Mouse (Mus musculus) embryonic facial prominence, embryonic 10.5 days (tissue): ENCODE results near the gene Cib2. TPM values are rescaled to one million over a fixed set of nuclear protein-coding genes. Genes with fewer than 3 reads are reported as not detected.
A peak's percentile ranks its signal among the peaks of the same experiment; 100 is the strongest.

Experiments
- DNase-seq: peaks from one replicate; pipeline ENCODE4 v3.0.0-alpha.2; 2017; ENCODE audit warnings: low spot score
- H3K27ac ChIP-seq: fragments of 300-500 bp; sonication (generic); replicated peaks from 2 replicates; pipeline ENCODE4 v1.5.1; 2016; ENCODE audit warnings: mild to moderate bottlenecking
- H3K27me3 ChIP-seq: fragments of 300-500 bp; sonication (generic); replicated peaks from 2 replicates; pipeline ENCODE4 v1.6.1; 2016; ENCODE audit warnings: low read depth, mild to moderate bottlenecking; ENCODE audit not compliant: poor library complexity, severe bottlenecking
- H3K36me3 ChIP-seq: fragments of 300-500 bp; sonication (generic); replicated peaks from 2 replicates; pipeline ENCODE4 v1.6.1; 2016; ENCODE audit warnings: mild to moderate bottlenecking, moderate library complexity
- H3K4me1 ChIP-seq: fragments of 300-500 bp; sonication (generic); 2 replicates; pipeline ENCODE4 v1.6.1; 2016
- H3K4me3 ChIP-seq: fragments of 300-500 bp; sonication (generic); 2 replicates; pipeline ENCODE4 v1.5.1; 2016; ENCODE audit warnings: mild to moderate bottlenecking, moderate library complexity
- H3K9me3 ChIP-seq: fragments of 300-500 bp; sonication (generic); 2 replicates; pipeline ENCODE4 v1.6.1; 2016; ENCODE audit warnings: mild to moderate bottlenecking
- WGBS: fragments of 180-500 bp; shearing (Covaris S2); methylation state at CpG from one replicate; pipeline ENCODE4 v1.1.7; 2016; 5-methylcytosine and 5-hydroxymethylcytosine counted together
- polyA plus RNA-seq: library from polyadenylated mRNA; unstranded; fragments of >200 nt; fragmentation: Nextera tagmentation; extraction: Ambion mirVana; gene quantifications from 2 replicates; pipeline ENCODE4 v1.2.1, GENCODE M21; 2016

Gene Cib2
- polyA plus RNA-seq, 1 experiment from 2014 or later = 9.9 TPM

- H3K4me1 ChIP-seq = peaks cover 22% of the 10 kb centered on the region
- no peaks in the 10 kb centered on the region for H3K9me3 ChIP-seq
- H3K4me3 ChIP-seq = peak overlapping the region; percentile 89
- 7% methylated on average over 12 of the region's 12 CpGs for WGBS
- no peaks in the 10 kb centered on the region for H3K36me3 ChIP-seq
- peak; percentile 19 for DNase-seq
- peaks cover 18% of the 10 kb centered on the region for H3K27me3 ChIP-seq
- H3K27ac ChIP-seq = no peak overlapping the region
These were observed 57.1 kb downstream of the Cib2 start for GRCm38 (mm10) chr9:54502873-54503272.

- H3K27me3 ChIP-seq = peaks cover 18% of the 10 kb centered on the region
- no peaks in the 10 kb centered on the region for H3K9me3 ChIP-seq
- H3K36me3 ChIP-seq = no peaks in the 10 kb centered on the region
- peak overlapping the region; percentile 89 for H3K4me3 ChIP-seq
- H3K27ac ChIP-seq = no peak overlapping the region
- 6% methylated on average over 13 of the region's 13 CpGs for WGBS
- peaks cover 22% of the 10 kb centered on the region for H3K4me1 ChIP-seq
- DNase-seq = no peak
These were observed 57.9 kb downstream of the Cib2 start for GRCm38 (mm10) chr9:54502111-54502495.

- peaks cover 18% of the 10 kb centered on the region for H3K27me3 ChIP-seq
- H3K9me3 ChIP-seq = no peaks in the 10 kb centered on the region
- H3K4me3 ChIP-seq = peak within 1 kb of the TSS; percentile 89
- no peaks in the 10 kb centered on the region for H3K36me3 ChIP-seq
- 5% methylated on average over 99 of the region's 99 CpGs for WGBS
- DNase-seq = peak; percentile 91
- H3K4me1 ChIP-seq = peaks cover 22% of the 10 kb centered on the region
- H3K27ac ChIP-seq = peak within 1 kb of the TSS; percentile 84
These were observed 58.4 kb downstream of the Cib2 start, which contains the start of gene Dmxl2 for GRCm38 (mm10) chr9:54501453-54502110. Gene Dmxl2 (minus strand): TSS chr9:54501626.

- Histone ChIP-seq H3K9me3 (no peaks in the 10 kb centered on the region), H3K27me3 (peaks cover 18% of the 10 kb centered on the region), H3K27ac (peak overlapping the region; percentile 84), H3K4me3 (peak overlapping the region; percentile 89), H3K4me1 (peaks cover 22% of the 10 kb centered on the region), H3K36me3 (no peaks in the 10 kb centered on the region)
- WGBS = under 1% methylated on average over 43 of the region's 43 CpGs
- no peak for DNase-seq
These were observed 59.1 kb downstream of the Cib2 start for GRCm38 (mm10) chr9:54500832-54501452.

- Histone ChIP-seq H3K4me1 (peaks cover 22% of the 10 kb centered on the region), H3K27ac (no peak overlapping the region), H3K27me3 (peaks cover 18% of the 10 kb centered on the region), H3K9me3 (no peaks in the 10 kb centered on the region), H3K36me3 (no peaks in the 10 kb centered on the region), H3K4me3 (no peak overlapping the region)
- 87% methylated on average over 3 of the region's 3 CpGs for WGBS
- no peak for DNase-seq
These were observed 60.2 kb downstream of the Cib2 start for GRCm38 (mm10) chr9:54499791-54500190.

GRCm38 (mm10) chr9:54499291-54499690 lies 60.7 kb downstream of the Cib2 start:
- Histone ChIP-seq H3K9me3 (no peaks in the 10 kb centered on the region), H3K36me3 (no peaks in the 10 kb centered on the region), H3K27ac (no peak overlapping the region), H3K27me3 (peaks cover 18% of the 10 kb centered on the region), H3K4me1 (peaks cover 22% of the 10 kb centered on the region), H3K4me3 (no peak overlapping the region)
- WGBS = 87% methylated on average over 6 of the region's 6 CpGs
- no peak for DNase-seq

Other genes starting within 250 kb of the Cib2 start
- 6.1 and 6.4 TPM in 2 replicates for gene Dmxl2, start 58.6 kb downstream of the Cib2 start, polyA plus RNA-seq
- not detected in 2 replicates for gene Sh2d7, start 21.2 kb downstream of the Cib2 start, polyA plus RNA-seq
- 119 and 122 TPM in 2 replicates for gene Idh3a, start 26.1 kb upstream of the Cib2 start, polyA plus RNA-seq
- gene Acsbg1, start 101.7 kb upstream of the Cib2 start, polyA plus RNA-seq = 2.7 and 3.6 TPM in 2 replicates
- 3.2 and 3.5 TPM in 2 replicates for gene Dnaja4, start 138.7 kb upstream of the Cib2 start, polyA plus RNA-seq
- gene Wdr61, start 174.3 kb upstream of the Cib2 start, polyA plus RNA-seq = 182 and 188 TPM in 2 replicates
- gene Crabp1, start 204.5 kb upstream of the Cib2 start, polyA plus RNA-seq = 1,341 and 1,562 TPM in 2 replicates